Mouse (Mus musculus): ENCODE results near the gene Trp53rkb.
A peak's percentile ranks its signal among the peaks of the same experiment; 100 is the strongest.
"Not testable (repeated sequence)": the region's sequence is repeated elsewhere in the genome, so short reads cannot be mapped to it uniquely, and the experiment has no call there.

Gene Trp53rkb

GRCm38 (mm10) chr2:166792355-166792754 lies at the start of gene Trp53rkb:
Gene Trp53rkb, plus strand, starts transcription at chr2:166792531.
- no peak for DNase-seq (ENCODE audit: low read depth, low spot score)

GRCm38 (mm10) chr2:166743504-166743903 lies 48.8 kb upstream of the Trp53rkb start:
- DNase-seq (ENCODE audit: low read depth, low spot score) = no peak

- DNase-seq (ENCODE audit: low read depth, low spot score) = peak; percentile 25
Observed at GRCm38 (mm10) chr2:166744433-166744832, 47.9 kb upstream of the Trp53rkb start.

DNA sequence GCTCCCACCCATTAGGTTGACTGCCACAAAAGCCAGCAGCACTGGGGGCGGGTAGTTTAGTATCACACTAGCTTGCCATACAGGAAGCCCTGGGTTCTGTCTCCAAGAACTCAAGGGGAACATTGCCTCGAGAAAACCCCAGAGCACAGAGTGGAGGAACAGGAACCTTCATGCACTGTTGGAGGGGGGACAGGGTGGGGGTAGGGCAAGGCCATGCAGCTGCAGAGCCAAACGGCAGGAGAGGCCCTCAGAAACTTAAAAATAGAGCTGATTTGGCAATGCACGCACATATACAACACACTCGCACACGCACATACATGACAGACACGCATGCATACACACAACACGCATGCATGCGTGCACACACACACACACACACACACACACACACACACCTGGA lies 46.5 kb upstream of the Trp53rkb start:
- no peak for DNase-seq (ENCODE audit: low read depth, low spot score)

DNA sequence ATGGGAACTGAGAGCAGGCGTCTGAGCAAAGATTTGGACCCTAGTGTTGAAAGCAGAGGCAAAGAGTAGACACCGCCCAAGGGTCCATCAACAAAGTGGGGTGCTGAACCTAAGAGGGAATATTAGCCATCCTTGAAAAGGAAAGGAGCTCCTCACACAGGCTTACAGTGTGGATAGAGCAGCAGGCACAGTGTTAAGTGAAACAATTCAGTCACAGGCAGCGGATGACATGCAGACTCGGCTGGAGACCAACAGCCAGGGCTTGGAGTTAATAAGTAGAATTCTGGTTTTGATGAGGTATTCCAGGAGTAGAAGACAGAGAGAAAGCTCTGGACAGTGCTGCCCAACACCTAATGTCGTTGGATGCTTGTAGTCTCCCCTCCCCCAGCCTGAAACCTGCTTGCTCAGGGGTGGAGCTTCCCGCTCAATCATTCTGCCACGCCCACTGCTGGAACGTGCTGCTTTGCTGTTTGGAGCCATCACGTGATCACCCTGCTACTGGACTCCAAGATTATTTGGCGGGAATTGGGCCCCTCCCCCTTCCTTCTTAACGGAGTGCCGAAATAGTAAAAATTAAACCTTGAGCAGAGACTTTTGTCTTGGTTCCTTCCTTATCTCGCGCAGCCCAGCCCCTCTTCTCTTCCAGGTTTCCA lies 45.9 kb upstream of the Trp53rkb start:
- DNase-seq (ENCODE audit: low read depth, low spot score) = not testable (repeated sequence)

- no peak for DNase-seq (ENCODE audit: low read depth, low spot score)
Observed at GRCm38 (mm10) chr2:166750620-166751191, 41.6 kb upstream of the Trp53rkb start.

GRCm38 (mm10) chr2:166754194-166754593 lies 38.1 kb upstream of the Trp53rkb start:
- no peak for DNase-seq (ENCODE audit: low read depth, low spot score)

DNA sequence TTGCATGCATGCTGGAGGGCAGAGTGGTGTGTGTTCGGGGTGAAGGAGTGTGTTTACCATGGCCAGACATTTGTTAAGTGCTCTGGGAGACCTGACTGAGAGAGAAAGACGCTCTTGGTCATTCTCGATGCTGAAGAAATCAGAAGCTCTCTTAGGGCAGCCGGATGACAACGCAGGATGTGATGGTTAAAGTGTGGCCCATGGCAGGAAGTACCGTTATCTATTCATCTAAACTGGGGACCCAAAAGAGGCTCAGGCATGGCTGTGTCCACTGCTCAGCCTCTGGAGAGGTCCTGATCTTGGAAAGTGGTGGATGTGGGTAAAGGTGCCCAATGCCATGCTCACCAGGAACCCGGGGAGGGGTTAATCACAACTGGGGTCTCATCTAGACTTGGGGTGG lies 37.6 kb upstream of the Trp53rkb start:
- DNase-seq (ENCODE audit: low read depth, low spot score) = no peak

DNA sequence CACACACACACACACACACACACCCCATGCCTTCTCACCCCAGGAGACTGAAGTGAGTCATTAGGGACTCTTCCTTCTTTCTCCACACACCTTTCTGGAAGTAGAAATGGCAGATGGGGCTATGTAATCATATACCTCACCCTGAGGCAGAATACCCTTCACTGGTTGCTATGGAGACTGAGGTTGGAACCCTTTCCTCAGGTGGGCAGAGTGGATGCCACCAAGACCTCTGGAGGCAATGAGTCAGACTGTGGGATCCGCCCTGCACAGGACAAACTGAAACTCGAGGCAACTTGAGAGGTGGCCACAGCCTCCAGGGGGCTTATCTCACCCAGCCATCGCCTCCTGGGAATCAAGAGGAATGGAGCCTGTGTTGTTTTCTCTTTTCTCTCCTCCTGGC lies 34.4 kb upstream of the Trp53rkb start:
- DNase-seq (ENCODE audit: low read depth, low spot score) = no peak

GRCm38 (mm10) chr2:166764051-166764450 lies 28.3 kb upstream of the Trp53rkb start:
- DNase-seq (ENCODE audit: low read depth, low spot score) = no peak

DNA sequence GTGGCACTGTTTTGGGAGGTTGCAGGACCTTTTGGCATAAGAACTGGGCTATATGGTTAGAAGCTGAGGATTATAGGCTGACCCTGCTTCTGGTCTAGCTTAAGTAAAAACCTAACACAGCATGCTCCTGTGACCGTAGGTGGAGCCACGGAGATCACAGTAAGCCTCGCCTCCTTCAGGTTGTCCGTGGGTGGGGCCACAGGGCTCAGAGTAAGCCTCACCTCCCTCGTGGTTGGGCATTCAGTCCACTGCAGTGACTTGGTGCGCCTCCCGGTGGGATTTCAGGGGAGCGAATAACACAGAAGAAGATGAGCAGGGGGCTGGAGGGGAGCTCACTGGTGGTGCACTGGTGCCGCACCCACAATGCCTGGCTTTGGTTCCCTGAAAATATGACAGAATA lies 24.7 kb upstream of the Trp53rkb start:
- DNase-seq (ENCODE audit: low read depth, low spot score) = no peak

DNA sequence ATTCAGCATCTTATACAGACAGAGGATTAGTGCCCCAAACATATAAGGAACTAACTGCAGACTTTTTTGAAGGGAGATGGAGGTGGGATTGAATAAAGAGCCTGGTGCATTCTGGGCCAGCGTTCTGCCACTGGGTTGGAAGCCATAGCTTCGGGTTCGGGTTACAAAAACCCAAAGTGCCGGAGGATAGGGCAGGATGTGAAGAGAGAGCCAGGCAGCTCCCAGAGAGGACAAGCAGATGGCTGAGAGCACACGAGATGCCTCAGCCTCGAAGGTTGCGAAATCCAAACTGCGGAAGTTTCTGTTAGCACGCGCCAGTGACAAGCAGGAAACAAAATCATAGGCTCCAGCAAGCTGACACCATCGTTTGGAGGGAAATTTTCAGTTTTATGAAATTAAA lies 20.9 kb upstream of the Trp53rkb start:
- peak; percentile 75 for DNase-seq (ENCODE audit: low read depth, low spot score)

- DNase-seq (ENCODE audit: low read depth, low spot score) = no peak
Observed at GRCm38 (mm10) chr2:166773587-166773986, 18.7 kb upstream of the Trp53rkb start.

GRCm38 (mm10) chr2:166774275-166774674 lies 18.1 kb upstream of the Trp53rkb start:
- no peak for DNase-seq (ENCODE audit: low read depth, low spot score)

DNA sequence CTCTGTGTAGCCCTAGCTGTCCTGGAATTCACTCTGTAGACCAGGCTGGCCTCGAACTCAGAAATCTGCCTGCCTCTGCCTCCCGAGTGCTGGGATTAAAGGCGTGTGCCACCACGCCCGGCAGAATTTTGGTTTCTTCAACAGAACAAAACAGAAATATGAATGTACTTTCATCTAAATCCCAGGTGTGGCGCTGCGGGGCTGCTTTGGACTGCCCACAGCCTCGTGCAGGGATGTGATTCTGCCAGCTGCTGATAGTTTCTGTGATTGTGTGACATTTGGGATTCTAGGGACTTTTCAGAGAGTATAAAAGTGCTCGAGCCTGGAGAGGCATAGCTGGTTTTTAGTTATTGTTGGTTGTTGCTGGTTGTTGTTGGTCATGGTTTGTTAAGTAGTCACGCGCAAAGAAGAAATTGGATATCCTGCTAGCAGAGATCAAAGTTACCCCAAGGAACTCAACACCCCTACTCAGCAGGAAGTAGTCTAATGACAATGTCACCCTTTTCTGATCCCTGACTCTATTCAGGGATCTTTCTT lies 16.9 kb upstream of the Trp53rkb start:
- DNase-seq (ENCODE audit: low read depth, low spot score) = no peak

DNA sequence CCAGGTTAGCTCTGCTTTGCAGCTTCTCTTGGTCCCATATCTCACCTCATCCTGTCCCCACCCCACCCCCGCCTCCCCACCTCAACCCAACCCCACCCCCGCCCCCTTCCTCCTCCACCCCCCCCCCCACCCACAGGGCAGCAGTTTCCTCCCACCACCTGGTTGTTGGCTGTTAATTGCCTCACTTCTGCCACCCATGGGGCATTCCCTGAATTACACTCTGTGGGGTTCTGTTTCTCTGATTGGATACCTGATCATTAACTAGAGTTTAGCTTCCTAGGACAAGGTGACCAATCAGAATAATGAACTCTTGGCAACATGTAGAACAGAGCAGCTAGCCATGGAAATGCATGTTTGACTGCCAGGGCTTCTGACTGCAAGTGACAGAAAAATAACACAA lies 16.1 kb upstream of the Trp53rkb start:
- no peak for DNase-seq (ENCODE audit: low read depth, low spot score)

DNA sequence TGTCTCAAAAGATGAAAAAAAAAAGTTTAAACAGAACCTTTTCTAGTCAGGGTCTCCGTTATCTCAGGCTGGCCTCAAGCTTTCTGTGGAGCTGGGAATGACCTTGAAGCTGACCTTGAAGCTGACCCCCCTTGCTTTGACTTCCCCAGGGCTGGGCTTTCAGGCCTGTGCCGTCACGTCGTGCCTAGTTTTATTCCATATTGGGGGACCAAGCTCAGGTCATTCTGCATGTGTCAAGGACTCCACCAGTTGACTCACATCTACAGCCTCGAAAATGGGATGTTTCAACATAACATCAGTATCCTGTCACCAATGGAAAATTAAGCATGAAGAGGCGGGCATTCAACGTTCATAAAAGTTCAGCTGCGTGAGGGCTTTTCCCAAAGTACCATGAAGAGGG lies 12.4 kb upstream of the Trp53rkb start:
- DNase-seq (ENCODE audit: low read depth, low spot score) = no peak

DNA sequence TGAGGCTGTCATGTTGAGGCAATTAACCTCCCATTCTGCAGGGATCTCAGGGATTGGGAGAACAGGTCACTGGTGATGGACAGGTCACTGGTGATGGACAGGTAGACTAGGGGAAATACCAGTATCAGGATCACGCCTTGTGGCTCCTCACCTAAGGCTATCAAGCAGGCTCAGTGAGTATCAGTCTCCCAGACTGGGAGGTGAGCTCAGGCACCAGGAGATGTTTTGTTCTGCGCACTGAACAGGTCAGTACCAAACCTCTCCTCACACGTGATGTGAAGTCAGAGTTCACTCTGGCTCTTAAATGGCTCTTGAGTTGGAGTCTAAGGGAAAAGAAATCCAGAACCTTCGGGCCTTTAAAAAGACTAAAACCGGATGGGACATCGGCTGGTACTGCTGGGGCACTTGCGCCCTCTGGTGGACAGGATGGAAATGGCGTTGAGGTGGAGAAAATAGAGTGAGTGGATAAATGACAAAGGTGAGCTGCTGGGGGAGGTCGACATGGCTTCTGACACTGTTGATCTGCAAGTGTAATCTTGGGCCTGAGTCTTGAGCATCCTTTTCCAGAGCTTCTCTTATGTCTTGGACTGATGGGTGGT lies 11.3 kb upstream of the Trp53rkb start:
- DNase-seq (ENCODE audit: low read depth, low spot score) = peak; percentile 57

DNA sequence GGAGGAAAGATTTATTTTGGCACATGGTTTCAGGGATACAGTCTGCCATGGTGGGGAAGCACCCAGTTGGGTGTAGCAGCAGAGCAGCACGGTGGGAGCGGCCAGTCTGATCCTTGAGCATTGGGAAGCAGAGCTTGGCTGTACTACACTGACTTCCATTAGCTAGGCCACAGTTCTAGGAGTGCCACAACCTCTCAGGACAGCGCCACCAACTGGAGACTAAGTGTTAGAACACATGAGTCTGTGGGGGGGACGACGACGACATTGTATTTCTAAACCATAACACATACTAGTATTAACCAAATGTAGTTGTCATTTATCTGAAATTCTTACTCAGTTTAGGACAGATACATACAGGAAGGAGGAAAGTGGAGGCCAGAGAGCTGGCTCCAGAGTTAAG lies 8.0 kb upstream of the Trp53rkb start:
- no peak for DNase-seq (ENCODE audit: low read depth, low spot score)

DNA sequence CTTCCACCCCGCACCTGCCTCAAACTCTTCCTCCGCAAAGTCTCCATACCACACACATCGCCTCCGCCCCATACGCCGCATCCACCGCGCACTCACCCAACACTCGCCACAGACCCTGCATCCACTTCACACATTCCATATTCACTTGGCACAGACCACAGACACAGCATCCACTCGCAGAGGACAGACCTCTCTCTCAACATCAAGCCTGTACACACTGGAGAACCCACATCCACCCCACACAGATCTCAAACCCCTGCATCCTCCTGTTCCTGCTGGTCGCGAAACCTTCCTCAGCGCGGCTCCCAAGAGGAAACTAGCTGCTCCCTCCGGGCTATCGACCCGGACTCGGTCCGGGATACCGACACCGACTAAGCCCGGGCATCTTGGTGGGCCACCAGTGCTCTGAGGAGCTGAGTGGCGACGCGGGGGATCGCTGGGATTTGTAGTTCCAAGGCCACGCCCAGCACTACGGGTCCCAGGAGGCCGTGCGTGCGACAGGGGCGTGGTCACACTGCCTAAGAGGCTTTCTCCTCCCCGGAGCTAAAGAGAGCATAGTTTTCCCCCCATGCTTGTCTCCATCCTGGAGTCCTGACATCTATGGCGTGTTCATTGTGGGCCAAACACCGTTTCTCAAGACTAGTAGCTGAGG lies 5.9 kb upstream of the Trp53rkb start:
- peak; percentile 69 for DNase-seq (ENCODE audit: low read depth, low spot score)

DNA sequence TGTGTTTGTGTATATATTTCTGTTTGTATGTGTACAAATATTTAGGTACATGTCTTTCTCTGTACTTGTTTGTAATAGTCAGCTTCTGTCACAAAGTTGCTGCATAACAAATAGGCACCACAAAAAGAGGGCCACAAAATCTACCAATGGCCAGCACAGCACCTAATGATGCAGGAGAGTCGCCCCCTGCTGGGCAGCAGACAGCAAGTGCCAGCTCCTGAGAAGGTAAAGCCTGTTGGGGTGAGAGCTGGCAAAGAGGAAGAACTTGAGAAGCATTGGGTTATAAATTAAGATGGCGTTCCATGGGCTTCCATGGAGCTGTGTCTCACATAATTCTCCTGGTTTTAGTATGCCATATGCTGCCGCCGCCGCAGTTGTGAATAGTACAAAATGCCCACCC lies 593 bp upstream of the Trp53rkb start:
- DNase-seq (ENCODE audit: low read depth, low spot score) = no peak

DNA sequence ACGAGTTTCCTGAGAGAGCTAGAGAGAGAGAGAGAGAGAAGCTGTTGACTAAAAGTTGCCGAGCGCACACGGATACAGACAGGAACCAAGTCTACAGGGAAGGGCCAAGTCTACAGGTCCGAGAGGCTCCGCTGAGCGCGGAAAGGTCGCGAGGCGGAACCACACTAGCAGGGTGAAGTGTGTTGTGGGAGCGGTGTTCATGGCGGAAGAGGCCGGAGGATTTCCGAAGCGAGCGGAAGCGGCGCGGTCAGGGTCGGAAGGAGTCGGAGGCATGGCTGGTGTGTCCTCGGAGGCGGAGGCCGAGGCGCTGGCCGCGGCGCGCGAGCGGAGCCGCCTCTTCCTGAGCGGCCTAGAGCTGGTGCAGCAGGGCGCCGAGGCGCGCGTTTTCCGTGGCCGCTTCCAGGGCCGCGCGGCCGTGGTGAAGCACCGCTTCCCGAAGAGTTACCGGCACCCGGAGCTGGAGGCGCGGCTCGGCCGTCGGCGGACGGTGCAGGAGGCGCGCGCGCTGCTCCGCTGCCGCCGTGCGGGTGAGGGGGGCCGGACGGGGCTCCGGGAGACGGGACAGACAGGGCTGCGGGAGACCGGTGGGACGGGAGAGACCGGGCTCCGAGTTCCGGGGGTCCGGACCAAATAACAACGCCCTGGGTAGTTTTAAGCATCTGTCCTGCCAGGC lies 1.3 kb downstream of the Trp53rkb start:
- peak; percentile 72 for DNase-seq (ENCODE audit: low read depth, low spot score)

All from skeletal muscle tissue, adult 2 months (tissue).